Mouse (Mus musculus): ENCODE results near the gene Slc44a5.

DNA sequence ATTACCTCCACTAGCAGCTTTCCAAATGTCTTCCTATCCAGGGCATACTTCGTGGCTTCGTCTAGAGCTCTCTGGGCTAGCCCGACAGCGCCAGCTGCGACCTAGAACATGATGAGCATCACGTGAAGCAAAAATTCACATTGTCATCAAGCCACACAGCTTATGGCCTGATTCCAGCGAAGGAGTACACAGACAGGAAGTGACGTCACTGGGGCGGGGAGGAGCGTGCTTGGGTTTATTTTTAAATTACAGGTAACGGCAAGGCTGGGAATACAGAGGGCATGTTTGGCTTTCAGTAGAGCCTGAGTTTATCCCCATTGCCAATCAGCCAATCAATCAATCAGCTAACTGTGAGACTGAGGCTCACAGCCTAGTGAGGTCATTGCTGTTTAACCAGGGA, 43.7 kb upstream of the Slc44a5 start:
- TF ChIP-seq POLR2A (IDR thresholded peaks at IDR 0.05; ENCODE audit: borderline replicate concordance, extremely low read depth, low read depth, low read length): no peak
- TF ChIP-seq CTCF (IDR thresholded peaks at IDR 0.05; ENCODE audit: insufficient read depth, low read length): no peak
